Mouse (Mus musculus) c-Kit-negative CD71-positive TER-119-positive erythroid progenitor cells, embryonic 14.5 days (primary cell): ENCODE results near the gene Supt3.

Source experiments
- DNase-seq: peaks from one replicate; pipeline ENCODE4 v3.0.0-alpha.2; 2013; ENCODE audit warnings: low read depth, low spot score

Gene Supt3

DNA sequence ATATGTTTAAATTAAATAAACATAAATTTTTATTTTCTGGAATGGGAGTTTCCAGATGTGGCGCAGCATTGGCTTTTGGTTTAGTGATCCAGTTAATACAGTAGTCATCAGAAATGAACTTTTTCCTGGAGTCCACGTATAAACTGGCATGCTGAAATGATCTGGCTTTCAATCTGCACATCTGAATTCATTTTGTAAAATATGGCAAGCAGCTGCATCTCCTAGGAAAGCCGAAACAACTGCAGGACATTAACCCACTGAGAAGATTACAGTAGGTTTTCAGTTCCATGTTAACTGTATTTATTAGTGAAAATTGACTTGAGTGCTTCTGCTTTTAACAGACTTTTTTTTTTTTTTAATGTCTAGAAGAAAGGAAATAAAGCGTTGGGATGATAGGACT, 5.4 kb downstream of the Supt3 start:
- DNase-seq = no peak

GRCm38 (mm10) chr17:44783143-44783542, 6.2 kb downstream of the Supt3 start:
- no peak for DNase-seq

- no peak for DNase-seq
Observed at GRCm38 (mm10) chr17:44788982-44789747, 12.2 kb downstream of the Supt3 start.

- DNase-seq = no peak
Observed at GRCm38 (mm10) chr17:44792218-44792917, 15.4 kb downstream of the Supt3 start.

DNA sequence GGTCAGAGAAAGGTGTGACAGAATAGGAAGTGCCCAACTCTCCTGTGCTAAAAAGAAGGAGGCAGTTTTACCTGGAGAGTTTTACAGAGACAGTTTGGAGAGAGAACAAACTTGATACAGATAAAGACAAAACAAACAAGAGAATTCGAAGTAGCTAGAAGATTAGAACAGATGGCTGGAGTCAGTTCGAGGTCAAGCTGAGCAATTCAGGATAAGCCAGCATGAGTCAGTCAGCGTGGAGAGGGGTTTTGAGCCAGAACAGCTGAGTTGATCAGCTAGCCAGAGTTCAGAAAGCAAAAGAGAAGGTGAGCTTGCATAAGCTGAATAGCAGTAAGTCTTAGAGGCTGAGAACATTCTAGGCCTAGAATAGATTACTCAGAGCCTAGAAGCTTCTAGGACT, 20.4 kb downstream of the Supt3 start:
- DNase-seq = no peak

GRCm38 (mm10) chr17:44807031-44807430, 30.1 kb downstream of the Supt3 start:
- no peak for DNase-seq

DNA sequence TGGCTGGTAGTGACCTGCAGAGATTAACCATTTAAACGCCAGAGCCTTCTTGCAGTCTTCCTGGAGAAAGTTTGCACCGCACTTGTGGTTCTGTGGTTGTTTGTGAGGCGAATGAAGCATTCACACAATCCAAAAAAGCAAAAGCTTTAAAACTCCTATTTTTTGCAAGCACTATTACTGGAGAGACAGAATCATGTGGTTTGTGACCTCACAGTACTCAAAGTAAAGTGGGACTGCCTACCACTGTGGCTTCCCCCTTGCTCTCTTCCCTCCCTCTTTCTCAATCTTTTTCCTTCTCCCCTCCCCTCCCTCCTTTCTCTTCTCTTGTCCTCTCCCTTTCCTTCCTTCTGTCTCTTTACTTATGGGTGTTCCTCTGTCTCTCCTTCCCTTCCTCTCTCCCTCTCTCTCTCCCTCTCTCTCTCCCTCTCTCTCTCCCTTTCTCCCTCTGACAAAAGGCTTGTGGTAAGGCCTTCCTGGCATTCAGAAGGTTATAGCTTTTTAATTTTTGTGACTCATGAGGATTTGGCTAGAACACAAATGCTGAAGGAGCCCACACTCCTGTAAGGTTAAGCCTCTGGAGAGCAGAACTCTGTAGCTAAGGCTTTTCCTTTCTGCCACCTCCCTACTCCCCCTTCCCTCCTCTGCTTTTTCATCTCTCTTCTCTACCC, 37.7 kb downstream of the Supt3 start, which contains the start of gene Runx2:
Runx2 (minus strand) TSS at position 290 of the 668 bp plus-strand sequence.
- no peak for DNase-seq

DNA sequence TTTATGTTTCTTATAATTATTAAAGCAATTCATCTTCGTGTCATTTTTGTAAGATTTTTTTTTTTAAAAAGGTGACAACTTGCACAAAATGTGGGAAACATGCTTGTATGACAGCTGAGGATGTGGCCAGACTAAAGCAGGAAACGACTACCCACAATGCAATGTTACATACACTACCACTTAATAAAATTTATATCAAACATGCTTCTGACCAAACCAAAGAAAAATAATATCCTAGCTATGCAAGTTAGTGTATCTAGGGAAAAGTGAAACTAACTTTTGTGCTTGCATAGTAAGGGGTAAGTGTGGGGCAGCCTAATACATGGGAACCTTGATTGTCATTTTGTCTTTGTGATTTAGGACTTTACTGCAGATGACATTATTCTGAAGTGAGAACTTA, 41.9 kb downstream of the Supt3 start:
- DNase-seq = no peak

DNA sequence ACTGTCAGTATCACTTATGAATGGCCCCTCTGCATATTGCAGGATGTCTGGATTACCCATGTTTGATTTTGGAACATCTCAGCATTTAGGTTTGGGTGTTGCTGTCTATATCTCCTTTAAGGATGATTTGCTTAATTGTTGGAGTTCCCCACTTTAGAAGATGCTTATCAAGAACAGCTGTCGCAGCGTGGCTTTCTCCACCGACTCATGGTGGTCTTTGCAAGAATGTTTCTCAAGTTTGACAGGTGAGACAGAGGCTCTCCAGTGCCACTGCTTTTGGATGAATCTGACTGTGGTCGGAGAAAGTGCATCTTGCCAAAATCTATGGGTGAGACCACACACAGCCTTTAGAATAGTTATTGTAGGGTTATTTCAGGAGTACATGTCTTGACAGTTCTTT, 42.9 kb downstream of the Supt3 start:
- DNase-seq = no peak

- no peak for DNase-seq
Observed at GRCm38 (mm10) chr17:44821940-44822339, 45.0 kb downstream of the Supt3 start.

DNA sequence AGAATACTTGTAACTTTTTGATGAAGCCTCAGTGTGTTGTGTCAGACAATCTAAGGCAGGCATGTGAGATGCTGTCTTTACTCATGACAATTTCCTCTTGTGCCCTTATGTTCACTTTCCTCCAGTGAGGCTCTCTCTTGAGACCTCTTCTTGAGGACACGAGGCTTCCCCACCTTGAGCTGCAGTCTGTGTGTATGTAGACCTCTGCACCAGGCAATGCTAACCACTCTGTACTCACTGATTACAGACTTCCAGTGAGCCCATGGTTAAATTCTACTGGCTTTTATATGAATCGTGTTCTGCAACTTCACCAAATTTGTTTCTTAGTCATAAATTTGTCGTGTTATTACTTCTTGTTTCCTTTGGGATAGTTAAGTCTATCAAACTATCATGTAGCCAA, 50.2 kb downstream of the Supt3 start:
- DNase-seq = peak; percentile 42

DNA sequence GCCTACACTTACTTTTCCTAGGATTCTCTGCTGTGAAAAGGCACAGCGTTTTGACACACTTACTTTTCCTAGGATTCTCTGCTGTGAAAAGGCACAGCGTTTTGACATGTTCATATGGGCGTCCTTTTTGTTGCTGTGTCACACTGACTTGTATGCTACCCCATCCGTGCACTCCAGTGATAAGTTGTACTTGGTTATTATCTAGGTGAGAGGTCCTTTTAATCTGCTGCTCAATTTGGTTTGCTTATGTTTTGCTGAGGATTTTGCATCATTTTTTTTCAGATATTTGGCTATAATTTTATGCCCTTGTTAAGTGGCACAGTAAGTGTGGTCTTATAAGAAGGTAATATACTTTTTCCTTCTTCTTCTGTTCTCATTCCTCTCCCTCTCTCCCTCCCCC, 51.0 kb downstream of the Supt3 start:
- DNase-seq = peak; percentile 64

- peak; percentile 29 for DNase-seq
Observed at GRCm38 (mm10) chr17:44829587-44829986, 52.6 kb downstream of the Supt3 start.

DNA sequence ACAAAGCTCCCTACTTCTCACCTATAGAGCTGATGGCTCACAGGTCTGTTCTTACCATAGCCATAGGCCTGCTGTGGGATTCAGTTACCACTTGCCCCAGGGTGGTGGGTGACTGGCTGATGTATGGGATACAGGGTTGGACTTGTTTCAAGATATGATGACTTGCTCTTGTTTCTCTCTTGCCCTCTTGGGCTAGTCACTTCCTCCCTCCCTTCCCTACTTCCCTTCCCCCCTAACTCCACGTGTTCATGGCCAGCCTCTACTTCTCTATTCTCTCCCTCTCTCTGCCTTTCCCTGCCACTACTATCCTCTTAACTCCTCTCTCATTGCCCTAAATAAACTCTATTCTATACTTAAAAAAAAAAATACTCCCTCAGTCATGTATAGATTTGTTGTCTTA, 54.2 kb downstream of the Supt3 start:
- DNase-seq = no peak

DNA sequence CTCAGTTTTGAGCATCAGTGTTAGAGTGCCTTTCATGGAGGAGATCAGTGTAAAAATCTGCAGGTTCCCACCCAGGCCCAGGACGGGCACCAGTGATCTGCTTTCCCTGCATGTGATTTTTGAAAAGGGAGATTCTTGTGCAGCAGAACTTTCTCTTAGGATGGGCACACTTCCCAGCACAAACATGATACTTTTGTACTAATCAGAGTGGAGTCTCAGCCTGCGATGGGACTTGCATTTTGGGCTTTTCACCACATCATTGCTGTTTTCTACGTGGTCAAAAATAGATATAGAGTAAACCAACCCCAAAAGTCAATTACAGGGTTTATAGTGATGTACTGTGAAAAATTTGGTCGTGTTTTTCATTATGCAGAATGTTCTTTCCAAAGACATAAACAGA, 65.2 kb downstream of the Supt3 start:
- no peak for DNase-seq

- no peak for DNase-seq
Observed at GRCm38 (mm10) chr17:44863165-44863564, 86.2 kb downstream of the Supt3 start.

DNA sequence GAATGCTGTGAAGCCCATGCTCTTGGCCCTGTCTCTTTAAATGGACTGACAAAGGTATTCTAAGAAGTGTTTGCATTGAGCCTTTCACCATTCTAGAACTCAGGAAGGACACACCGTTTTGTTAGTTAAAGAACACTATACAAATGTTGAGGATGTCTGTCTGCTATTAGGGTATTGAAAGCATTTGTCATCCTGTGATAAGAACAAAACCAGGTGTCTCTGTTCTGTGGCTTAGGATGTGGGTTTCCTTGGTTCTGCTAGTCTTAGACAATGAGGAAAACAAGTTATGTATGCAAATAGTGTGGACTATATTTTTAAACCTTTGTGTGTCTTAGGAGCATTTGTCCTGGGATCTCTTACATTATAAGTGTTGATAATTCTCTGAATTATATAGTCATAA, 116.6 kb downstream of the Supt3 start:
- no peak for DNase-seq

DNA sequence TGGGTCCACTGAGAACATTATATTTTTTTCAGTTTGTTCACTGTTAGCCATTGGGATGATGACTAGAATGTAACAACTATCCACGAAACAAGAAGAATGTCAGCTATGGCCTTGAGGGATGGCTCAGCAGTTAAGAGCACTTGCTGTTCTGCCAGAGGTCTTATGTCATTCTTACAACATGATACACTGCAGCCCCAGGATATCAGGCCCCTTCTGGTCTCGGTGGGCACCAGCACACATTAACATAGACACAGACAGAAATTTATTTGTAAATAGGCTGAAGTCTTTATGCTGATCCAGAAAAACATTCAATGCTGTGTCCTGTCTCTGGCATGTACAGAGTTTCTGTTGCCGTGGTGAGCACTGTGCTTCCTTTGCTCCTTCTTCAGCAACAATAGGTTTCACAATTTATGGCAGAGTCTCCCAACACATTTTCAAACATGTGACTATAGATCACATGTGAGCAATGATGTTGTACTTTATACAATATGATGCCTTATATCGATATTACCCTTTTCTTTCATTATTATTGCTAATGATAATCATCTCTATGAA, 166.7 kb downstream of the Supt3 start:
- DNase-seq = no peak

- no peak for DNase-seq
Observed at GRCm38 (mm10) chr17:44945333-44945732, 168.4 kb downstream of the Supt3 start.

DNA sequence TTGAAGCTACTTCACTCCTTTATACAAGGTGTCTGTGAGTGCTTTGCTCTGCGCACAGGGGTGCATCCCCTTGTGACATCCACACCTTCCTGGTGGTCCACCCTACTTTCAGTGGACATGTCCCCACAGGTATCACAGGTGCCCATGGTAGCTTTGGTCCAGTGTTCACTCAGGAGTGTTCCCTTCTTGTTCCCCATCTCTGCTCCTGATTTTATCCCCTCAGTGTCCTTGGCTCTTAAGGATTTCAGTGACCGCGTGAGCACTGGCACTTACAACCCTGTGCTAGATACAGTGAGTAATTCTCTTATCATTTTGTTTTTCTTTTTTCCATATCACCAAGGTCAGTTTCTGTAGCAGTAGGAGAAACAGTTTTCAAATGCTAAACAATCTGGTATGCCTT, 171.4 kb downstream of the Supt3 start:
- no peak for DNase-seq

DNA sequence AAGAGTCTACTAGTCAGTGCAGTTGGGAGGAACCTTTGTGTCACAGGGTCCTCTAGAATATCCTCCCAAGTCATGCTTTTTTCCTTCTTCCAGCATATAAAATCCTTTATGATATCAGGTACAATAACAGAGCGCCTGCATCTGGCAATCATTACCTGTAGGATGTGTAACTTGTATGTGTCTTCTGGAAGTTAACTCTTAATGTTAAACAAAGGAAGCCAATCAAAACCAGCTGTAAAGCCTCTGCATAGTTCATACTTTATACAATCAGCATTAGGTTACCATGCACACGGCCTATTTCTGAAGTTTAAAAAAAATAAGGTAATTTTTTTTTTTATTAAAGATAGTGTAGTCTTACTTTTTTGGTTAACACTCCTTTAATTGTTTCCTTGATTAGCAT, 179.7 kb downstream of the Supt3 start:
- no peak for DNase-seq

DNA sequence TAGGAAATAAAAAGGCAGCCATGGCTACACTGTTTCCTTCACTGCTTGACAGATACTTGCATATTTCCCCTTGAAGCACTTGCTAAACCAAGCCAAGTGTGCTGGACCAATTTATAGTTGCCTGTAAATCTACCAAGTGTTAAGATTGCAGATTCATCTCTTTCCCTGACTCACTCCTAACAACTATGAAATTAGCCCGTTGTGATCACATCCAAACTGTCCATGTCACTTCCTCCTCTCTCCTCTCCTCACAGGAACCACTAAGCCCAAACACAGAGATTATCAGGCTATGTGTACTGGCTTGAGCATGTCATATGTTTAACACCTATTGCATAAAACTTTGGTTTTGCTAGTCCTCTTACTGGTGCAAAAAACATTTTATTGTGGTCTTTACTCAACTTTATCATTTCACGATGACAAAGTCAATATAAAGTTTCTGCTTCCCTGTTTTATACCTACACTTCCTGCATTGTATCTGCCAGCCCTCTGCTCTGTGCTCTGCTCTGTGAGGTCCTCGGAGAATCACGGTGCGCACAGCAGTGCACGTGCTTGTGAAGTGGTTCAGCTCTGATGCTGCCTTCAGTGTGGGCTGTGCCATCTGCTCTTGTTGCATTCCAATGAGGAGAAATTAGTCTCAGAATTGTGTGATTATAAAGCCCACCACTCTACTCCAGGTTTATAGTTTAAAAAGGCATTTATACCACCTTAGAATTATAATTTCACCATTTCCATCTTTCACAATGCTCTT, 186.3 kb downstream of the Supt3 start:
- no peak for DNase-seq
